Mouse (Mus musculus): ENCODE measurements around the gene Rnf126. TPM values are rescaled to one million over a fixed set of nuclear protein-coding genes. Genes with fewer than 3 reads are reported as not detected.

Gene Rnf126
- polyA plus RNA-seq, 1 experiment: 42.8 TPM

GRCm38 (mm10) chr10:79740863-79741262, 25.9 kb downstream of the Rnf126 start:
- no peak overlapping the region for H3K27ac ChIP-seq (ENCODE audit: control insufficient read depth, insufficient read depth, low read depth, low read length, poor library complexity)
- 82% methylated on average over 11 of the region's 11 CpGs for WGBS
- H3K4me3 ChIP-seq (replicated peaks; ENCODE audit: control insufficient read depth, low read depth, low read length): no peak overlapping the region
- TF ChIP-seq POLR2A (IDR thresholded peaks at IDR 0.05; ENCODE audit: borderline replicate concordance, control insufficient read depth, low read depth, low read length) (no peak), CTCF (IDR thresholded peaks at IDR 0.05; ENCODE audit: control insufficient read depth, insufficient read depth, low read length) (no peak)
- H3K4me1 ChIP-seq (ENCODE audit: control insufficient read depth, insufficient read depth, low read length): peaks cover 2% of the 10 kb centered on the region

- TF ChIP-seq CTCF (IDR thresholded peaks at IDR 0.05; ENCODE audit: control insufficient read depth, insufficient read depth, low read length) (no peak), POLR2A (IDR thresholded peaks at IDR 0.05; ENCODE audit: borderline replicate concordance, control insufficient read depth, low read depth, low read length) (no peak)
- H3K4me3 ChIP-seq (replicated peaks; ENCODE audit: control insufficient read depth, low read depth, low read length): no peak overlapping the region
- WGBS: 90% methylated on average over 28 of the region's 28 CpGs
- H3K4me1 ChIP-seq (ENCODE audit: control insufficient read depth, insufficient read depth, low read length): no peaks in the 10 kb centered on the region
- H3K27ac ChIP-seq (ENCODE audit: control insufficient read depth, insufficient read depth, low read depth, low read length, poor library complexity): no peak overlapping the region
These were observed 27.5 kb downstream of the Rnf126 start for GRCm38 (mm10) chr10:79739234-79739633.

GRCm38 (mm10) chr10:79738259-79738658, 28.5 kb downstream of the Rnf126 start:
- 93% methylated on average over 10 of the region's 10 CpGs for WGBS
- Histone ChIP-seq H3K4me3 (replicated peaks; ENCODE audit: control insufficient read depth, low read depth, low read length) (no peak overlapping the region), H3K27ac (ENCODE audit: control insufficient read depth, insufficient read depth, low read depth, low read length, poor library complexity) (no peak overlapping the region), H3K4me1 (ENCODE audit: control insufficient read depth, insufficient read depth, low read length) (no peaks in the 10 kb centered on the region)
- 0 out of 2 replicates have a peak, but pooled peaks have one; percentile 14 for TF ChIP-seq POLR2A (IDR thresholded peaks at IDR 0.05; ENCODE audit: borderline replicate concordance, control insufficient read depth, low read depth, low read length)
- peak; percentile 70 for TF ChIP-seq CTCF (IDR thresholded peaks at IDR 0.05; ENCODE audit: control insufficient read depth, insufficient read depth, low read length)

GRCm38 (mm10) chr10:79736706-79737105, 30.0 kb downstream of the Rnf126 start:
- WGBS: 86% methylated on average over 13 of the region's 14 CpGs
- H3K4me1 ChIP-seq (ENCODE audit: control insufficient read depth, insufficient read depth, low read length): no peaks in the 10 kb centered on the region
- no peak for TF ChIP-seq CTCF (IDR thresholded peaks at IDR 0.05; ENCODE audit: control insufficient read depth, insufficient read depth, low read length)
- TF ChIP-seq POLR2A (IDR thresholded peaks at IDR 0.05; ENCODE audit: borderline replicate concordance, control insufficient read depth, low read depth, low read length): no peak
- H3K27ac ChIP-seq (ENCODE audit: control insufficient read depth, insufficient read depth, low read depth, low read length, poor library complexity): no peak overlapping the region
- H3K4me3 ChIP-seq (replicated peaks; ENCODE audit: control insufficient read depth, low read depth, low read length): no peak overlapping the region

GRCm38 (mm10) chr10:79735361-79735760, 31.4 kb downstream of the Rnf126 start:
- H3K27ac ChIP-seq (ENCODE audit: control insufficient read depth, insufficient read depth, low read depth, low read length, poor library complexity): no peak overlapping the region

GRCm38 (mm10) chr10:79733847-79734246, 32.9 kb downstream of the Rnf126 start:
- Histone ChIP-seq H3K27ac (ENCODE audit: control insufficient read depth, insufficient read depth, low read depth, low read length, poor library complexity) (no peak overlapping the region), H3K4me1 (ENCODE audit: control insufficient read depth, insufficient read depth, low read length) (no peaks in the 10 kb centered on the region), H3K4me3 (replicated peaks; ENCODE audit: control insufficient read depth, low read depth, low read length) (no peak overlapping the region)
- 92% methylated on average over 15 of the region's 15 CpGs for WGBS
- TF ChIP-seq POLR2A (IDR thresholded peaks at IDR 0.05; ENCODE audit: borderline replicate concordance, control insufficient read depth, low read depth, low read length) (no peak), CTCF (IDR thresholded peaks at IDR 0.05; ENCODE audit: control insufficient read depth, insufficient read depth, low read length) (no peak)

More at GRCm38 (mm10) chr10:79735361-79735760, 31.4 kb downstream of the Rnf126 start:
- H3K4me1 ChIP-seq (ENCODE audit: control insufficient read depth, insufficient read depth, low read length): no peaks in the 10 kb centered on the region
- no peak overlapping the region for H3K4me3 ChIP-seq (replicated peaks; ENCODE audit: control insufficient read depth, low read depth, low read length)
- WGBS: 92% methylated on average over 52 of the region's 52 CpGs
- TF ChIP-seq POLR2A (IDR thresholded peaks at IDR 0.05; ENCODE audit: borderline replicate concordance, control insufficient read depth, low read depth, low read length) (no peak), CTCF (IDR thresholded peaks at IDR 0.05; ENCODE audit: control insufficient read depth, insufficient read depth, low read length) (no peak)

- 89% methylated on average over 1 of the region's 1 CpGs for WGBS
- Histone ChIP-seq H3K4me1 (ENCODE audit: control insufficient read depth, insufficient read depth, low read length) (no peaks in the 10 kb centered on the region), H3K27ac (ENCODE audit: control insufficient read depth, insufficient read depth, low read depth, low read length, poor library complexity) (no peak overlapping the region), H3K4me3 (replicated peaks; ENCODE audit: control insufficient read depth, low read depth, low read length) (no peak overlapping the region)
- peak; percentile 65 for TF ChIP-seq CTCF (IDR thresholded peaks at IDR 0.05; ENCODE audit: control insufficient read depth, insufficient read depth, low read length)
- no peak for TF ChIP-seq POLR2A (IDR thresholded peaks at IDR 0.05; ENCODE audit: borderline replicate concordance, control insufficient read depth, low read depth, low read length)
These were observed 34.3 kb downstream of the Rnf126 start for GRCm38 (mm10) chr10:79732500-79732899.

- Histone ChIP-seq H3K4me1 (ENCODE audit: control insufficient read depth, insufficient read depth, low read length) (no peaks in the 10 kb centered on the region), H3K4me3 (replicated peaks; ENCODE audit: control insufficient read depth, low read depth, low read length) (no peak overlapping the region), H3K27ac (ENCODE audit: control insufficient read depth, insufficient read depth, low read depth, low read length, poor library complexity) (no peak overlapping the region)
- TF ChIP-seq CTCF (IDR thresholded peaks at IDR 0.05; ENCODE audit: control insufficient read depth, insufficient read depth, low read length): no peak
- 44% methylated on average over 13 of the region's 13 CpGs for WGBS
These were observed 37.3 kb downstream of the Rnf126 start for GRCm38 (mm10) chr10:79729357-79729965.
